In genomic region chr10:59324311-59325165, GRCm38 (mm10) we compare ENCODE assay signal across 8 mouse cellular contexts. TPM values are rescaled to one million over a fixed set of nuclear protein-coding genes. Genes with fewer than 3 reads are reported as not detected.
DNase-seq lines count a peak whose midpoint lies in the region; ATAC-seq and TF ChIP-seq lines count a peak whose summit lies in the region.

No protein-coding gene starts in this region.

- H3K4me1 ChIP-seq in liver, adult 2 months (ENCODE audit: control insufficient read depth, insufficient read depth, low read length): peaks cover 11% of the 10 kb centered on the region
- H3K4me1 ChIP-seq in hindbrain, embryonic 16.5 days (ENCODE audit: control insufficient read depth, insufficient read depth, low read depth, low read length): peaks cover 18% of the 10 kb centered on the region
- peaks cover 8% of the 10 kb centered on the region for H3K4me1 ChIP-seq in liver, embryonic 16.5 days (ENCODE audit: control insufficient read depth, low read depth, low read length)
- peaks cover 12% of the 10 kb centered on the region for H3K4me1 ChIP-seq in stomach, embryonic 14.5 days (ENCODE audit: control insufficient read depth, insufficient read depth, low read length)

- TF ChIP-seq CTCF in liver, adult 2 months (IDR thresholded peaks at IDR 0.05; ENCODE audit: low read depth, low read length): no peak

- H3K36me3 ChIP-seq in liver, adult 2 months (ENCODE audit: control insufficient read depth, insufficient read depth, low read length): no peaks in the 10 kb centered on the region
- no peaks in the 10 kb centered on the region for H3K36me3 ChIP-seq in hindbrain, embryonic 16.5 days (ENCODE audit: control insufficient read depth, insufficient read depth, low read length)
- H3K36me3 ChIP-seq in liver, embryonic 16.5 days (ENCODE audit: control insufficient read depth, insufficient read depth): no peaks in the 10 kb centered on the region
- H3K36me3 ChIP-seq in stomach, embryonic 14.5 days (ENCODE audit: control insufficient read depth, insufficient read depth, low read length): no peaks in the 10 kb centered on the region

- DNase-seq in liver, adult 2 months (ENCODE audit: extremely low read depth, low read depth, low spot score): no peak
- DNase-seq in liver: no peak
- DNase-seq in embryo, embryonic 11.5 days (ENCODE audit: low read depth, low spot score): peak; percentile 30
- DNase-seq in ovary, adult 18-20 months (ENCODE audit: low spot score): no peak
- DNase-seq in thymus, postnatal 0 days (ENCODE audit: low spot score): no peak

- no peak for ATAC-seq in hindbrain, embryonic 16.5 days
- ATAC-seq in liver, embryonic 16.5 days (ENCODE audit: low read depth): no peak
- ATAC-seq in stomach, embryonic 14.5 days (ENCODE audit: insufficient number of reproducible peaks, insufficient read depth, low FRiP score, low read depth): no peak

- H3K9ac ChIP-seq in liver, adult 2 months (ENCODE audit: low read depth, low read length): peak overlapping the region; percentile 86
- peak overlapping the region; percentile 96 for H3K9ac ChIP-seq in hindbrain, embryonic 16.5 days (ENCODE audit: low read depth, low read length)
- peak overlapping the region; percentile 81 for H3K9ac ChIP-seq in liver, embryonic 16.5 days (ENCODE audit: low read depth, low read length)
- H3K9ac ChIP-seq in stomach, embryonic 14.5 days (replicated peaks; ENCODE audit: low read depth, low read length): peak overlapping the region; percentile 93

- no peaks in the 10 kb centered on the region for H3K9me3 ChIP-seq in hindbrain, embryonic 16.5 days (ENCODE audit: control insufficient read depth, low read length)
- H3K9me3 ChIP-seq in liver, embryonic 16.5 days (replicated peaks; ENCODE audit: control insufficient read depth, low read length): no peaks in the 10 kb centered on the region
- no peaks in the 10 kb centered on the region for H3K9me3 ChIP-seq in stomach, embryonic 14.5 days (ENCODE audit: control insufficient read depth, low read depth, low read length)

- H3K79me2 ChIP-seq in liver, adult 2 months (ENCODE audit: control insufficient read depth, insufficient read depth, low read length): peaks cover 14% of the 10 kb centered on the region; the same call in 1 of the 2 replicates

- no peaks in the 10 kb centered on the region for H3K27me3 ChIP-seq in liver, adult 2 months (ENCODE audit: control insufficient read depth, insufficient read depth, low read length)
- no peaks in the 10 kb centered on the region for H3K27me3 ChIP-seq in hindbrain, embryonic 16.5 days (replicated peaks; ENCODE audit: control insufficient read depth, insufficient read depth, low read length)
- H3K27me3 ChIP-seq in liver, embryonic 16.5 days (ENCODE audit: control insufficient read depth, insufficient read depth, low read depth, low read length): no peaks in the 10 kb centered on the region
- no peaks in the 10 kb centered on the region for H3K27me3 ChIP-seq in stomach, embryonic 14.5 days (ENCODE audit: control insufficient read depth, insufficient read depth, low read length)

- H3K27ac ChIP-seq in liver, adult 2 months (replicated peaks; ENCODE audit: insufficient read depth, low read depth, low read length): peak overlapping the region; percentile 87
- H3K27ac ChIP-seq in hindbrain, embryonic 16.5 days (ENCODE audit: low read depth, low read length): peak overlapping the region; percentile 97
- H3K27ac ChIP-seq in liver, embryonic 16.5 days (ENCODE audit: low read length): 0 out of 2 replicates have a peak overlapping the region, but pooled peaks have one; percentile 82
- H3K27ac ChIP-seq in stomach, embryonic 14.5 days (ENCODE audit: low read length): peak overlapping the region; percentile 96

- WGBS in liver, adult 2 months: 23% methylated on average over 15 of the region's 15 CpGs
- WGBS in hindbrain, embryonic 16.5 days: 15% methylated on average over 15 of the region's 15 CpGs
- WGBS in liver, embryonic 16.5 days (ENCODE audit: insufficient replicate concordance): 21% methylated on average over 15 of the region's 15 CpGs
- WGBS in stomach, embryonic 14.5 days: 13% methylated on average over 15 of the region's 15 CpGs

- no peak for TF ChIP-seq POLR2A in liver, adult 2 months (IDR thresholded peaks at IDR 0.05; ENCODE audit: extremely low read depth, insufficient read depth, low read length)

- H3K4me3 ChIP-seq in liver, adult 2 months (ENCODE audit: insufficient read depth, low read depth, low read length): peak overlapping the region; percentile 91
- peak overlapping the region; percentile 79 for H3K4me3 ChIP-seq in hindbrain, embryonic 16.5 days (ENCODE audit: low read length)
- H3K4me3 ChIP-seq in liver, embryonic 16.5 days (ENCODE audit: low read depth, low read length): peak overlapping the region; percentile 74
- H3K4me3 ChIP-seq in stomach, embryonic 14.5 days (ENCODE audit: low read depth, low read length): peak overlapping the region; percentile 88

- H3K4me2 ChIP-seq in hindbrain, embryonic 16.5 days (ENCODE audit: low read length): peak overlapping the region; percentile 95
- H3K4me2 ChIP-seq in liver, embryonic 16.5 days (ENCODE audit: low read depth, low read length): peak overlapping the region; percentile 81
- H3K4me2 ChIP-seq in stomach, embryonic 14.5 days (replicated peaks; ENCODE audit: low read depth, low read length): peak overlapping the region; percentile 86

RNA-seq across cellular contexts. Expression of gene P4ha1, which starts 1.4 kb away (rescaled TPM):
- 6.4 and 9.1 TPM in 2 replicates for total RNA-seq in liver, adult 2 months (2014; rRNA removed)
- polyA plus RNA-seq in liver, adult 2 months (2012; rRNA removed): 3.0 and 4.7 TPM in 2 replicates
- polyA plus RNA-seq in hindbrain, embryonic 16.5 days (2015; fragmentation: Nextera tagmentation; extraction: Ambion mirVana): 31.4 and 36.3 TPM in 2 replicates
- polyA plus RNA-seq in liver, embryonic 16.5 days (2015; fragmentation: Nextera tagmentation; extraction: Ambion mirVana): 14.9 and 15.0 TPM in 2 replicates
- 64.9 and 76.3 TPM in 2 replicates for polyA plus RNA-seq in stomach, embryonic 14.5 days (2014; fragmentation: Nextera tagmentation; extraction: Ambion mirVana)
- polyA plus RNA-seq in thymus, postnatal 0 days (2015; fragmentation: Nextera tagmentation; extraction: Ambion mirVana): 16.3 and 18.2 TPM in 2 replicates
